In the genomic region with DNA sequence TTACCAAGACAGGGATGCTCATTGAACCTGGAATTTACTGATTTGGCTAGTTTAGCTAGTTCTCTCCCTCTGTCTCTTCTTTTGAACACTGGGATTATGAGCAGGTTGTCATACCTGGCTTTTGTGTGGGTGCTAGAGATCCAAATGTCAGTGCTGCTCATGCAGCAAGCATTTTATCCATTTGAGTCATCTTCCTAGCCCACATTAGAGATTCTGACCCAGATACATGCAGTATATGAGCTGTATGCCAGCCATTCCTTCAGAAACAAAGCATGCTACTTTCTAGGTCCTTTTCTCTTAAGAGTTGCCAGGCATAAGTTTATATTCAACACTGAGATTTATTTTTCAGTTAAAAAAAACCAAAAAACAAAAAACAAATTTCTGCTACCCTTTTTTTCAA, we compare ENCODE assay signal across 19 mouse cellular contexts.
"Had no signal": no experiment of that assay in that cellular context is flagged by ENCODE, and none has a peak within 500 bp of the region (broad histone marks: within the 10 kb centered on the region; RNA-seq: fewer than 3 reads in every experiment).

No protein-coding gene starts in this region.

- H3K9me3 ChIP-seq: liver, embryonic 15.5 days; lung, embryonic 15.5 days; megakaryocyte, embryonic 14.5 days; midbrain, embryonic 12.5 days; neural tube, embryonic 12.5 days; stomach, embryonic 15.5 days had no signal

- H3K4me3 ChIP-seq: liver, embryonic 15.5 days; lung, embryonic 15.5 days; megakaryocyte, embryonic 14.5 days; midbrain, embryonic 12.5 days; neural tube, embryonic 12.5 days; stomach, embryonic 15.5 days had no signal

- H3K27me3 ChIP-seq: liver, embryonic 15.5 days; lung, embryonic 15.5 days; megakaryocyte, embryonic 14.5 days; midbrain, embryonic 12.5 days; neural tube, embryonic 12.5 days; stomach, embryonic 15.5 days had no signal

- DNase-seq: liver, postnatal 0 days; lung, adult 2 months; lung, postnatal 14 days; lung, postnatal 36 days; midbrain, embryonic 14.5 days; right cerebral cortex, postnatal 14 days; thymus, adult 18-20 months; thymus, postnatal 14 days; thymus, postnatal 36 days had no signal

- H3K4me2 ChIP-seq: liver, embryonic 15.5 days; lung, embryonic 15.5 days; midbrain, embryonic 12.5 days; neural tube, embryonic 12.5 days; stomach, embryonic 15.5 days had no signal

- H3K4me1 ChIP-seq: liver, embryonic 15.5 days; lung, embryonic 15.5 days; midbrain, embryonic 12.5 days; neural tube, embryonic 12.5 days; stomach, embryonic 15.5 days had no signal

- ATAC-seq: liver, postnatal 0 days; lung, postnatal 0 days; midbrain, embryonic 16.5 days had no signal

- H3K9ac ChIP-seq: liver, embryonic 15.5 days; liver, postnatal 0 days; lung, embryonic 15.5 days; midbrain, embryonic 12.5 days; neural tube, embryonic 12.5 days; stomach, embryonic 15.5 days had no signal

- H3K27ac ChIP-seq: liver, embryonic 15.5 days; lung, embryonic 15.5 days; macrophage; midbrain, embryonic 12.5 days; neural tube, embryonic 12.5 days; stomach, embryonic 15.5 days; stomach, postnatal 0 days had no signal
